Mouse (Mus musculus) sigmoid colon, adult 10 weeks (tissue): ENCODE measurements around the gene Dynlt1c. TPM values are rescaled to one million over a fixed set of nuclear protein-coding genes. Genes with fewer than 3 reads are reported as not detected.

Source experiments
- polyA plus RNA-seq: library from polyadenylated mRNA; stranded (reverse); fragments of 350-450 nt; fragmentation: Illumina TruSeq; extraction: RNeasy Lipid Tissue Mini Kit (QIAGEN cat#74804); gene quantifications from one replicate; pipeline ENCODE4 v1.2.3, GENCODE M21; 2014; ENCODE audit warnings: low read depth, low replicate concordance

Gene Dynlt1c
- 32.5 TPM for polyA plus RNA-seq

GRCm38 (mm10) chr17:6601204-6601911 lies at the start of gene Dynlt1c:
Gene Dynlt1c (plus strand): TSS chr17:6601671.

GRCm38 (mm10) chr17:6655567-6656281 lies 54.3 kb downstream of the Dynlt1c start, which contains the start of gene Dynlt1f:
Gene Dynlt1f (minus strand): TSS chr17:6655900.

DNA sequence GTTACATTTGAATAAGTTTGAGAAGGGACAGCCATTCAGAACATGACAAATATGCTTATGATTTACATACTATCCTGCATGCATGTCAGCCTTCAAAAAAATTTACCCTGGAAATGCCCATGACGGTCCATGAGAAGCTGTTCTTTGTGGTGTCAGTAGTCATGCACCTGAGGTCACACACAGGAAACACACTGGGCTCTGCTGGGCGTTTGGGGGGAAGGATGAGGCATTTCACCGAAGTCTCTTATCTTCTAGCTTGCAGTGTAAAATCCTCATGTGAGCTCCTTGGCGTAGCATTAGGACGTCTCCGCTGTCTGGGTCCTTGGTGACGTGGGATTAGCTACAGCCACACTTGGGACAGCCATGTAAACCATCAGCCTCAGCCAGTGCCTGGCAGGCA lies 57.3 kb downstream of the Dynlt1c start, which contains the start of gene Sytl3:
Sytl3 (plus strand) TSS at position 293 of the 400 bp plus-strand sequence.

Other genes starting within 250 kb of the Dynlt1c start
- 49.6 TPM for gene Dynlt1b, start 171.6 kb upstream of the Dynlt1c start, polyA plus RNA-seq
- 45.5 TPM for gene Dynlt1f, start 54.2 kb downstream of the Dynlt1c start, polyA plus RNA-seq
- 0.41 TPM for gene Sytl3, start 57.4 kb downstream of the Dynlt1c start, polyA plus RNA-seq
- 277 TPM for gene Ezr, start 181.1 kb downstream of the Dynlt1c start, polyA plus RNA-seq